Mouse (Mus musculus) Muller cell, postnatal 12 days (primary cell): ENCODE measurements around the gene Psme2b.
"Not testable (repeated sequence)": the region's sequence is repeated elsewhere in the genome, so short reads cannot be mapped to it uniquely, and the experiment has no call there.

Experiments used
- DNase-seq: peaks from one replicate; pipeline ENCODE4 v3.0.0-alpha.2; 2015; ENCODE audit errors: inconsistent ontology term

Psme2b gene

DNA sequence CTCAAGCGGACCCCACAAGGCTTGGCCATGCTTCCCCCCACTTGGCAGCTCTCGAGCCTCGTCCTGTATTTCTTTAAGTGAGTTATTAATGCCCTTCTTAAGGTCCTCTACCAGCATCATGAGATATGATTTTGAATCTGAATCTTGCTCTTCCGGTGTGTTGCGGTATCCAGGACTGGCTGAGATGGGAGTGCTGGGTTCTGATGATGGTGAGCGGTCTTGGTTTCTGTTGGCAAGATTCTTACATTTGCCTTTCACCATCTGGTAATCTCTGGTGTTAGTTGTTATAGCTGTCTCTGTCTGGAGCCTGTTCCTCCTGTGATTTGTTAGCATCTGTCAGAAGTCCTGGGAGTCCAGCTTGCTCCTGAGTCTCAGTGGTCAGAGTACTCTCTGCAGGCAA, at the start of gene Psme2b:
Gene Psme2b (minus strand): TSS at position 101 of the 400 bp plus-strand sequence.
- not testable (repeated sequence) for DNase-seq

- DNase-seq: not testable (repeated sequence)
Measured at GRCm38 (mm10) chr11:48994018-48994417, 48.0 kb upstream of the Psme2b start, which contains the start of gene Tgtp1. TSS of gene Tgtp1 (minus strand) at chr11:48994172.

DNA sequence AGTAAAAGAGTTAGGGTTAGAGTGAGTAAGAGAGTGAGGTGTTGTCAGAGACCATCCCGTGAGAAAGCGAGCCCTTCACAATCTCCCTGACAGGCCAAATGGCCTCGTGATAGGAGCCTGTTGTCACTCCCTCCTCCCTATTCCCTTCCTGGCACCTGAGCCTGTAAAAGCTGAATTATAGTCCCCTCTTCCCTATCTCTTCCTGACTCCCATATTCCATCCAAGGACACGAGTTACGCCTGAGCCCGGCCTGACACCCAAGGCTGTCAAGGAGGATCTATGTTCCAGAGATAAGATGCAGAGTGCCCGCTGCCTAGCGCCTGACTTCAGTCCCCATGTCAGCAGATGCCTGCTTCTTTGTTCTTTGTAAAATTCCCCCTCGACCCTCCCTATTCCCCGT, 47.3 kb upstream of the Psme2b start:
- DNase-seq: not testable (repeated sequence)

DNA sequence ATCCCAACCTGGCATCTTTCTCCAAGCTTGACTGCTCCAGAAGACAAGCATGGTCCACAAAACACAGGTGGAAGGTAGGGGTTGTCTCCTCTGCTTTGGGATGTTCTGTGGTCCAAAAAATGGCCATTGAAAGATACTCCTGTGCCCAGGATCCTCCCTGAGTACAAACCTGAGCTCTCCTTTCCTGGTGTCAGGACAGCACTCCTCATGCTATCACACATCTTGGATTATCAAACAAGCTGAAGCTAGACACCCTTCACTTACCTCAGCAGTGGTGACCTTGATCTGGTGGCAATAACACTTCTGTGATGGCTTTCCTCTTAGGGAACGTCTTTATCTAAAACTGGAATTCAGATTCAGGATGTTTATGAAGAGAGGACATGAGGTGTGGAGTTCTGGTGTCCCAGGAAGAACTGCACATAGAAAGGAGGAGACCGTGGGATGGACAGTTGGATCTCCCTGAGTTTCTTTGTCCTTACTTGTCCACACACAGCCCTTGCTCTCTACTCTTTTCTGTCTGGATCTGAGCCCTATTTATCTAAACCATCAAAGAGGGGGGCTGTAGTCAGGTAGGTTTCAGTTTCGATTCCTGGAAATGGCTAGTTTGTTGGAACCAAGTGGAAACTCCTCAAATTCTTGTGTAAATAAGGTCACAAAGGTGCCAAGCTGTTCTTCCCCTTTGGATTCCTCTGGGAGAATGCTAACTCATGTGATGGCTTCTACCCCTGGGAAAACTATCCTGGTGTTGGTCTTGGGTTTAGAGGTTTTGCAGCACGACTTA, 45.9 kb upstream of the Psme2b start, which contains the start of gene Gm12185:
Gene Gm12185 (minus strand): TSS at position 487 of the 781 bp plus-strand sequence.
- DNase-seq: not testable (repeated sequence)

GRCm38 (mm10) chr11:48989981-48990380, 44.0 kb upstream of the Psme2b start:
- DNase-seq: not testable (repeated sequence)

DNA sequence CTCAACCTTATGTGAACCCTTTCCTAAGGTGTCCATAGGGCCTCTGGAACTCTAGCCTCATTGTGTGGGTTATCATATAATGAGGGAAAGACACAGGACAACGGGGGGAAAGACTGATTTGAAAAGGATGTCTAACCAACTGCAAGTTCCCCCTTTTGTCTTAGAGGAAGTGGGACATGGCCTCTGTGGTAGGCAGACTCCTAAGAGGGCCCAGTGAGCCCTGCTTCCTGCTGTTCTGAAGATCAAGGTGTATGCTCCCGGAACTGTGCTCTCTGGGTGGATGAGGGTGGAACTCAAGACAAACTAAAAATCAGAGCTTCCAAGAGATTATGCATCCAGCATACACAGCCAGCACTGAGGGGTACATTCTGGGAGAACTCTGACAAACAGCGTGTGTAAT, 42.2 kb upstream of the Psme2b start:
- not testable (repeated sequence) for DNase-seq

DNA sequence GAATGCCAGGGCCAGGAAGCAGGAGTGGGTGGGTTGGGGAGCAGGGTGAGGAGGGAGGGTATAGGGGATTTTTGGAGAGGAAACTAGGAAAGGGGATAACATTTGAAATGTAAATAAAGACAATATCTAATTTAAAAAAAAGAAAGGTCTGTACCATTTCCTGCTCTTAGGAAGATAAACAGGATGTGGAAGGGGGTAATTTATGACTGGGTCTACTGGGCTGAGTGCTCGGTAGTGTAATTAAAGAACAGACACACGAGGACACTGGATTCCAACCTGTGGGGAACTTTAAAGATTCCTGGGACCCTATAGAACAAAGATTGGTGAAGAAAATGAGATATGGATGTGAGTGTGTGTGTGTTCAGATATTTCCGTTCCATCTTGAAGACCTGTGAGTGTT, 36.9 kb upstream of the Psme2b start:
- DNase-seq: not testable (repeated sequence)

- not testable (repeated sequence) for DNase-seq
Measured at GRCm38 (mm10) chr11:48980052-48980451, 34.1 kb upstream of the Psme2b start.

- DNase-seq: not testable (repeated sequence)
Measured at GRCm38 (mm10) chr11:48979251-48979650, 33.3 kb upstream of the Psme2b start, which contains the start of gene 9930111J21Rik1. TSS of gene 9930111J21Rik1 (minus strand) at chr11:48979398.

DNA sequence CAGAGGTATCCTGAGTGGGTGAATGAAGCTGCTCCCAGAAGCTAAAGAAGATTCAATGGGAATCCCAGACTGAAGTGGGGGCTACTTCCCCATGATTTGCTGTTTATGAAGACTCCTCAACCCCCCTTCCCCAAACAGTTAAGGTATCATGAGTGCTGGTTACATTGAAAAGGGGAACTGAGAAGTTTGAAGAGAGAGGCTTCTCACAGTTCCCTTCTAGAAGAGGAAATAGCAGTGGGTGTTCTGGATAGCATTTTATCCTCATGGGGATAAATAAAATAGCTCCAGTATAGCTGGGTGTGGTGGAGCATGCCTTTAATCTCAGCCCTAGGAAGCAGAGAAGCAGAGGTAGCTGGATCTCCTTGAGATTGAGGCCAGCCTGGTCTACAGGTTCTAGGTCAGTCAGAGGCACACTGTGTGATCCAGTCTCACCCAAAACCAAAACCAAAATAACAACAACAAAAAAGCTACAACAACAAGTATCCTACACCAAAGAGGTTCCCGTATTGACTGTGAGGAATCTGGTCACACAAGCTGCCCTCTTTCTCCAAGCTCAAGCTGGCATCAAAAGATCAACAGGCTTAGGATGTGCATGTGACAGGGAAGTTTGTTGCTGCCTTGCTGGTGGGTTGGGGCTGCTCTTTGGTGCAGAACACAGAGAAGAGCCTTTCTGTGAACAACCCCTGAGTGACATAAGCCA, 32.4 kb upstream of the Psme2b start, which contains the start of gene Olfr56:
Gene Olfr56 (plus strand): TSS at position 650 of the 700 bp plus-strand sequence.
- DNase-seq: not testable (repeated sequence)

DNA sequence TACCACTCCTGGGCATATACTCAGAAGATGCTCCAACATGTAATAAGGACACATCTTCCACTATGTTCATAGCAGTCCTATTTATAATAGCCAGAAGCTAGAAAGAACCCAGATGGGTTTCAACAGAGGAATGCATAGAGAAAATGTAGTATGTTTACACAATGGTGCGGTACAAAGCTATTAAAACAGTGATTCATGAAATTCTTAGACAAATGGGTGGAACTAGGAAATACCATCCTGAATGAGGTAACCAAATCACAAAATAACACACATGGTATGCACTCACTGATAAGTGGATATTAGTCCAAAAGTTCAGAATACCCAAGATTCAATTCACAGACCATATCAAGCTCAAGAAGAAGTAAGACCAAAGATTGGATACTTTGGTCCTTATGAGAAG, 28.7 kb upstream of the Psme2b start:
- DNase-seq: not testable (repeated sequence)

DNA sequence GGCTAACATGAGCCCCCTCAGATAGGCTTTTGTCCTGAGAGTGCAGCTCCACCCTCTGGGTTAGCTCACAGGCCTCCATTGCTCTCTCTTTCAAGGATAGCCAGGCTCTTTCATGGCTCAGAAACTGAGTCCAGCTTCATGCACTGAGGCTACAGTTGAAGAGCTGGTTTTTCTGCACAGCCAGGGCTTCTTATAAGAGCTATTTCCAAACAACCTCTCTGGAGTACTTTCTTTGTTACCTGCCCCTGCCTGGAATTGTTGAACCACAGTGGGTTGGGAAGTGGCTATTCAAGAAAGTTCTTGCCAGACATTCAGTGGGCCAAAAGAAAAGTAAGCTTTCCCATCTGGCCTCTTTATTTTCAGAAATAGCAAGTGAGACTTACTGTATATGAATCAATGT, 6.7 kb downstream of the Psme2b start:
- DNase-seq: not testable (repeated sequence)

GRCm38 (mm10) chr11:48935291-48935690, 10.7 kb downstream of the Psme2b start:
- DNase-seq: not testable (repeated sequence)

DNA sequence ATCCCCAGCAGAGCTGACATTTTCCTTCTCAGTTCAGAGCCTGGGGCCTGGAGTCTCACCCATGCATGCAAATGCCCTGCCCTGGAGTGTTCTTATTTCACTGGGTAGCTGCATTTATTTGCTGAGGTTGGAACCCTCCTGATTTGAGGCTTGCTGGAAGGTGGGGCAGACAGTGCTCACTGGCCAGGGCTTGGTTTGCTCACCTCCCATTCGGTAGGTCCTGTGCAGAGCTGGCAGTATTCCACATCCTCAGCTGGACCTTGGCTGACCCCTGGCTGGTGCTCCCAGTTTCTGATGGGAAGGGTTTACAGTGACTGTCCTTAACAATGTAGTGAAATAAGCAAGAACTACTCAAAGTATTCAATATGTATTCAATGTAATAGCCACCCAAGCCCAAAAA, 12.1 kb downstream of the Psme2b start:
- not testable (repeated sequence) for DNase-seq

DNA sequence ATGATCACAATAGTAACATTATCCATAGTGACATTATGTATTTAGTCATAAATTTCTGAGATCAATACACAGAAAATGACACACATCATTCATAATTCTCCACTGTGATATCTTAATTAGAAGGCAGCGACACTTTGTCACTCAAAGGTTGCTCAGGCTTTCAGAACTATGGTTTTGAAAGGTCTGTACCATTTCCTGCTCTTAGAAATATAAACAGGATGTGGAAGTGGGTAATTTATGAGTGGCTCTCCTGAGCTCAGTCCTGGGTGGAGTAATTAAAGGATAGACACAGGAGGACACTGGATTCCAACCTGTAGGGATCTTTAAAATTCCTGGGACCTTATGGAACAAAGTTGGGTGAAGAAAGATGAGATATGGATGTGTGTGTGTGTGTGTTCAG, 12.6 kb downstream of the Psme2b start:
- DNase-seq: not testable (repeated sequence)

DNA sequence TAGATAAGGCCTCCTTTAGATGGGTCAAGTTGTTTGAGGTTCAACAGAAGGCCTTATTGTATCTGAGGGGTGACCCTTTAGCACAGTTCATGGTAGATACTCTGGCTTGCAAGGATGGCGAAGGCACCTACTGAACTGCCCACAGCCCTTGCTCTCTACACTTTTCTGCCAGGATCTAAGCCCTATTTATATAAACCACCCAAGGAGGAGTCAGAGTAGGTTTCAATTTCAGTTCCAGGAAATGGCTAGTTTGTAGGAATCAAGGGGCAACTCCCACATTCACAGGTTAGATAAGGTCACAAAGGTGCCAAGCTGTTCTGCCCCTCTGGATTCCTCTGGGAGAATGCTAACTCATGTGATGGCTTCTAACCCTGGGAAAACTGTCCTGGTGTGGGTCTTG, 17.9 kb downstream of the Psme2b start:
- not testable (repeated sequence) for DNase-seq

- not testable (repeated sequence) for DNase-seq
Measured at GRCm38 (mm10) chr11:48926437-48926836, 19.6 kb downstream of the Psme2b start.

- DNase-seq: not testable (repeated sequence)
Measured at GRCm38 (mm10) chr11:48923818-48924217, 22.2 kb downstream of the Psme2b start.

DNA sequence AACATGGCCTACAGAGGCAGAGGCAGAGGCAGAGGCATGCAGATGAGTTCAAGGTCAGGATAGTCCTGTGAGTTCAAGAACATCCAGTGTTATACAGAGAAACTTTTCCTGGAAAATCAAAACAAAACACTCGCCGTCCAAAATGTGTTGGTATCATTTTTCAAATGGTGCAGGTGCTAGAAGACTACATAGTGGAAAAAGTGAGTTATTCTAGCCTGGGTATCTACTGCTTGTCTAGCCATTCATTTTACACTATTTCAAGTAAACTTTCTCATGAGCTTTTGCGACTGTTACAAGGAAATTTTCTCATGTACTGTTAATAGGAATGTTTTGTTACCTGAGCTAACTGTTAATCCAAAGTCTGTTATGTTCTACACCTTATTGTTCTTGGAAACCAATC, 27.6 kb downstream of the Psme2b start:
- no peak for DNase-seq

GRCm38 (mm10) chr11:48913611-48914010, 32.4 kb downstream of the Psme2b start:
- no peak for DNase-seq

- DNase-seq: no peak
Measured at GRCm38 (mm10) chr11:48908459-48908858, 37.5 kb downstream of the Psme2b start.

- no peak for DNase-seq
Measured at GRCm38 (mm10) chr11:48902021-48902420, 44.0 kb downstream of the Psme2b start, which contains the start of gene Gm5431. TSS of gene Gm5431 (minus strand) at chr11:48902214.
